Mouse (Mus musculus) stomach, embryonic 16.5 days (tissue): ENCODE results near the gene Mrgprg. TPM values are rescaled to one million over a fixed set of nuclear protein-coding genes. Genes with fewer than 3 reads are reported as not detected.
A peak's percentile ranks its signal among the peaks of the same experiment; 100 is the strongest.

ENCODE experiments used
- ATAC-seq: fragments of 200-750 bp; cut with Nextera tagmentation; 2 replicates; pipeline ENCODE4 v1.8.0; 2017; ENCODE audit warnings: moderate number of reproducible peaks, moderate TSS enrichment; ENCODE audit not compliant: insufficient read depth, low FRiP score
- H3K27ac ChIP-seq: fragments of 300-500 bp; sonication (generic); 2 replicates; pipeline ENCODE4 v1.5.1; 2014; ENCODE audit warnings: low read length
- H3K27me3 ChIP-seq: fragments of 300-500 bp; sonication (generic); 2 replicates; pipeline ENCODE4 v1.6.1; 2014; ENCODE audit warnings: low read length, control low read depth, mixed read lengths; ENCODE audit not compliant: control insufficient read depth, insufficient read depth
- H3K36me3 ChIP-seq: fragments of 300-500 bp; sonication (generic); 2 replicates; pipeline ENCODE4 v1.6.1; 2014; ENCODE audit warnings: low read length; ENCODE audit not compliant: control insufficient read depth, insufficient read depth
- H3K4me1 ChIP-seq: fragments of 300-500 bp; sonication (generic); 2 replicates; pipeline ENCODE4 v1.6.1; 2014; ENCODE audit warnings: low read length, control low read depth, mixed read lengths; ENCODE audit not compliant: control insufficient read depth, insufficient read depth
- H3K4me2 ChIP-seq: fragments of 300-500 bp; sonication (generic); 2 replicates; pipeline ENCODE4 v1.6.1; 2014; ENCODE audit warnings: low read depth, low read length, mixed read lengths
- H3K4me3 ChIP-seq: fragments of 300-500 bp; sonication (generic); replicated peaks from 2 replicates; pipeline ENCODE4 v1.5.1; 2014; ENCODE audit warnings: mild to moderate bottlenecking, low read length
- H3K9ac ChIP-seq: fragments of 300-500 bp; sonication (generic); 2 replicates; pipeline ENCODE4 v1.6.1; 2014; ENCODE audit warnings: low read length
- H3K9me3 ChIP-seq: fragments of 300-500 bp; sonication (generic); replicated peaks from 2 replicates; pipeline ENCODE4 v1.6.1; 2016; ENCODE audit warnings: low read length, control low read depth; ENCODE audit not compliant: control insufficient read depth
- WGBS: fragments of 180-500 bp; shearing (Covaris S2); extraction: QIAGEN DNeasy Blood & Tissue Kit; methylation state at CpG from one replicate; pipeline ENCODE4 v1.1.7; 2014; 5-methylcytosine and 5-hydroxymethylcytosine counted together
- microRNA-seq: library from miRNA; unstranded; fragments of <30 nt; microRNA quantifications from one replicate; pipeline ENCODE4, GENCODE M21; 2016
- polyA plus RNA-seq: library from polyadenylated mRNA; unstranded; fragments of >200 nt; fragmentation: Nextera tagmentation; extraction: Ambion mirVana; gene quantifications from 2 replicates; pipeline ENCODE4 v1.2.1, GENCODE M21; 2015

The Mrgprg gene
- polyA plus RNA-seq, 1 experiment from 2014 or later, result not detected

GRCm38 (mm10) chr7:143726396-143726795 lies 40.4 kb downstream of the Mrgprg start:
- Histone ChIP-seq H3K9me3 (no peaks in the 10 kb centered on the region), H3K9ac (no peak overlapping the region), H3K27ac (no peak overlapping the region), H3K4me1 (peaks cover 24% of the 10 kb centered on the region), H3K4me2 (no peak overlapping the region), H3K27me3 (no peaks in the 10 kb centered on the region), H3K36me3 (no peaks in the 10 kb centered on the region), H3K4me3 (no peak overlapping the region)
- no peak for ATAC-seq
- 69% methylated on average over 4 of the region's 4 CpGs for WGBS

- WGBS, result 58% methylated on average over 4 of the region's 4 CpGs
- H3K27ac ChIP-seq, result peak overlapping the region; percentile 90
- H3K4me2 ChIP-seq, result peak overlapping the region; percentile 52
These were observed 43.0 kb downstream of the Mrgprg start for GRCm38 (mm10) chr7:143723841-143724240.

GRCm38 (mm10) chr7:143722646-143723045 lies 44.1 kb downstream of the Mrgprg start:
- ATAC-seq, result no peak
- no peaks in the 10 kb centered on the region for H3K27me3 ChIP-seq
- H3K4me2 ChIP-seq, result no peak overlapping the region
- H3K4me1 ChIP-seq, result peaks cover 27% of the 10 kb centered on the region
- 81% methylated on average over 5 of the region's 5 CpGs for WGBS
- H3K36me3 ChIP-seq, result no peaks in the 10 kb centered on the region; the same call in 1 of the 2 replicates
- H3K4me3 ChIP-seq, result no peak overlapping the region
- H3K9me3 ChIP-seq, result no peaks in the 10 kb centered on the region
- H3K27ac ChIP-seq, result peak overlapping the region; percentile 90
- H3K9ac ChIP-seq, result no peak overlapping the region

More at GRCm38 (mm10) chr7:143723841-143724240, 43.0 kb downstream of the Mrgprg start:
- Histone ChIP-seq H3K9me3 (no peaks in the 10 kb centered on the region), H3K36me3 (no peaks in the 10 kb centered on the region; the same call in 1 of the 2 replicates), H3K9ac (peak overlapping the region; percentile 60), H3K4me1 (peaks cover 20% of the 10 kb centered on the region; the same call in 1 of the 2 replicates), H3K4me3 (peak overlapping the region; percentile 32), H3K27me3 (no peaks in the 10 kb centered on the region)
- ATAC-seq, result peak; percentile 94

GRCm38 (mm10) chr7:143717811-143718210 lies 49.0 kb downstream of the Mrgprg start:
- H3K27ac ChIP-seq, result no peak overlapping the region
- peak; percentile 6; the same call in 1 of the 2 replicates for ATAC-seq

More at GRCm38 (mm10) chr7:143717811-143718210, 49.0 kb downstream of the Mrgprg start:
- H3K4me1 ChIP-seq, result peaks cover 21% of the 10 kb centered on the region
- no peaks in the 10 kb centered on the region for H3K9me3 ChIP-seq
- 62% methylated on average over 1 of the region's 1 CpGs for WGBS
- H3K4me2 ChIP-seq, result no peak overlapping the region
- no peak overlapping the region for H3K4me3 ChIP-seq
- H3K27me3 ChIP-seq, result no peaks in the 10 kb centered on the region
- peaks cover 3% of the 10 kb centered on the region; the same call in 1 of the 2 replicates for H3K36me3 ChIP-seq
- H3K9ac ChIP-seq, result no peak overlapping the region

Small RNAs within 50 kb of the gene (microRNA-seq; reads per million reads assigned to microRNA genes)
- not detected for gene Gm22064

Other genes with a start within 250 kb of the Mrgprg start
- gene Nap1l4, start 217.9 kb downstream of the Mrgprg start, polyA plus RNA-seq, result 196 and 204 TPM in 2 replicates
- 72.8 and 85.8 TPM in 2 replicates for gene Cars, start 166.9 kb downstream of the Mrgprg start, polyA plus RNA-seq
- gene Tnfrsf26, start 138.3 kb downstream of the Mrgprg start, polyA plus RNA-seq, result 0.59 and 0.66 TPM in 2 replicates
- gene Tnfrsf22, start 117.3 kb downstream of the Mrgprg start, polyA plus RNA-seq, result 6.2 and 6.4 TPM in 2 replicates
- gene Tnfrsf23, start 81.1 kb downstream of the Mrgprg start, polyA plus RNA-seq, result 3.5 and 4.6 TPM in 2 replicates
- gene Osbpl5, start 10.0 kb downstream of the Mrgprg start, polyA plus RNA-seq, result 43.5 and 52.2 TPM in 2 replicates
- 0.98 and 1.6 TPM in 2 replicates for gene Mrgpre, start 17.5 kb upstream of the Mrgprg start, polyA plus RNA-seq
- 11.1 and 15.1 TPM in 2 replicates for gene Nadsyn1, start 55.9 kb upstream of the Mrgprg start, polyA plus RNA-seq
- gene Dhcr7, start 56.2 kb upstream of the Mrgprg start, polyA plus RNA-seq, result 42.4 and 47.7 TPM in 2 replicates
- gene Gm498, start 99.8 kb upstream of the Mrgprg start, polyA plus RNA-seq, result not detected in 2 replicates
- gene Shank2, start 234.9 kb upstream of the Mrgprg start, polyA plus RNA-seq, result 1.1 and 1.6 TPM in 2 replicates